Mouse (Mus musculus) left cerebral cortex, postnatal 36 days (tissue): ENCODE results near the gene B3gnt4. TPM values are rescaled to one million over a fixed set of nuclear protein-coding genes. Genes with fewer than 3 reads are reported as not detected.

ENCODE experiments used
- DNase-seq, 2 experiments: peaks; one replicate each; pipeline ENCODE4 v3.0.0; 2021 to 2022; ENCODE audit warnings: low spot score in 2 of 2, mixed read lengths in 1 of 2
- intact Hi-C: fragments of 180-260 bp; cut with DNase I; formaldehyde crosslinking; loops from one replicate; pipeline ENCODE4 v1.15.1; 2025
- microRNA-seq: library from miRNA; unstranded; fragments of <30 nt; microRNA quantifications from one replicate; pipeline ENCODE4 v1.2.0, GENCODE M21; 2022
- total RNA-seq, 2 experiments: library from RNA; stranded (reverse); gene quantifications; 2 replicates each; pipeline ENCODE4 v1.2.3; 2021

B3gnt4 gene
- total RNA-seq, 2 experiments from 2014 or later, result 0.75 to 1.1 TPM

DNA sequence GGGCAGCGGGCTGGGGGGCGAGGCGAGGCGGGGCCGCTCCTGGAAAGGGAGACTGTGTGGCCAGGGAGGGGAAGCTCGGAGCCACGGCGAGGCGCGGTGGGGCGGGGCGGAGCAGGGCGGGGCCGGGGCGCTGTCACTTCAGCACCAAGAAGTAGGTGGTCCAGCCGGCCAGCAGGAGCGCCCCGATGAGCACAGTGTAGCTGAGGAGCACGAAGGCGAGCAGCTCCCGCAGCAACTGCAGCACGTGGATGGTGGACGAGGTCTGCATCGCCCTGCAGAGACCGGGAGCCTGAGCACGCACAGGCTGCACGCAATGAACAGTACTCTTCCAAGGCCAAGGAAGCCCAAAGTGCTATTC is 14.1 kb downstream of the B3gnt4 start:
- no peak for DNase-seq
- intact Hi-C loops, result no loop called here

DNA sequence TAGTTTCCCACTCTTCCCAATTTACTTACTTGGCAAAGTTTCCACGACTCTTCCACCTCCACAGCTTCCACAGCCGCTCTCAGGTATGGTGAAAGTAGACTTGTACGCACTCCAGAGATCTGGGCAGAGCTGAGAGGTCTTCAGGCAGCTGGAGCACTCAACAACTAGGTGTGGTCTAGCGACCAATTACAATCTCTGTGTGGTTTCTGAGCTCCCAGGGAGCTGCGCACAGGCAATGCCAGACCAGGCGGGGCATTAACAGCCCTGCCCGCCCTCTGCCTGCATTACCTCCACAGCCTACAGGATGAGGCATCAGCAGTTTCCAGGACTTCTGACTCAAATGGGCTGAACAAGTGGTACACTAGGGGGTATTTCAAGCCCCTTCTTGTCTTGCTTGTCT is 15.0 kb downstream of the B3gnt4 start, which contains the start of gene Gm49027:
Gene Gm49027 (minus strand): TSS at position 208 of the 400 bp plus-strand sequence.
- no peak for DNase-seq
- intact Hi-C loops, result loop anchor here (5.0 kb wide), 1 partner anchor 87 kb away; no protein-coding TSS in a partner anchor

DNA sequence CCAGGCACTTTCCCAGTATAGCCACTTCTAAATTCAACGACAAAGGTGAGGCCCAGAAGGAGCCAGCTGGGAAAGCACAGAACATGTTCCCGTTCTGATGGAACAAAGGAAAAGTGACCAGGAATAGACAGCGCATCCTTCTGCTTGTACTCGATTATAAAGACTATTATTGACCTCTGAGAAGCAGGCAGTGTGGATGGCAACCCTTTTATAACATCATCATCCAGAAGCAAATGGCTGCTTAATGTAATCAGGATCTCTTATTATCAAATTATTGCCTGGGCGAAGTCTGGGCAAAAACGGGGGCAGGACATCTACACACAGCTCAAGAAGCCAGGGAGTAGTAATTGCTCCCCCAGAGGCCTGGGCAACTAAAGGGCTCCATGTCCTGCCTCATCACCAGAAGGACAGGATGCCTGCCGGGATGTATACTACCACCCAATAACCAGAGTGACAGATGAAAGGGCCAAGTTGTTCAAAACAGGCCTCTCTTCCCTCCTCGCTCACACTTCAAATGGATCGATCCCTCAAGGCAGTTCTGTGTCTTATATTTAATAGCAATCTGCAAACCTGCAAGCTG is 15.7 kb downstream of the B3gnt4 start:
- DNase-seq, result no peak
- intact Hi-C loops, result loop anchor here (5.0 kb wide), 1 partner anchor 86 kb away; no protein-coding TSS in a partner anchor

DNA sequence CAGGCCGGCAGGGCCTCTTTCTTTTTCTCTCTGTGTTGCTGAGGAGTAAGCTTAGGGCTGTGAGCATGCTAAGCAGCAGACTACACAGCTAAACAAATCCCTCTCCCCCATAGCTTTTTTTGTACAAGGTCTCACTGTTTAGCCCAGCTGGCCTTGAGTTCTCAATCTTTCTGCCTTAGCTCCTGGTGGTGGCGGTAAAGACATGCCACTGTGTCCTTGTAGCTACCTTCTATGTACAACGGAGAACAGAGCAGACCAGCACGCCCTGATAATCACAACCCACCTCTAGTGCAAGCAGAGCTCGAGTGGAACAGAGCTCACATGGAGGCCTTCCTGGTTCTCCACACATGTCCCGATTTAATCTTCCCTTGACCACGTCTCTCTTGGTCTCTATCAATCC is 18.4 kb downstream of the B3gnt4 start:
- intact Hi-C loops, result loop anchor here (5.0 kb wide), 1 partner anchor 84 kb away; no protein-coding TSS in a partner anchor
- no peak for DNase-seq

DNA sequence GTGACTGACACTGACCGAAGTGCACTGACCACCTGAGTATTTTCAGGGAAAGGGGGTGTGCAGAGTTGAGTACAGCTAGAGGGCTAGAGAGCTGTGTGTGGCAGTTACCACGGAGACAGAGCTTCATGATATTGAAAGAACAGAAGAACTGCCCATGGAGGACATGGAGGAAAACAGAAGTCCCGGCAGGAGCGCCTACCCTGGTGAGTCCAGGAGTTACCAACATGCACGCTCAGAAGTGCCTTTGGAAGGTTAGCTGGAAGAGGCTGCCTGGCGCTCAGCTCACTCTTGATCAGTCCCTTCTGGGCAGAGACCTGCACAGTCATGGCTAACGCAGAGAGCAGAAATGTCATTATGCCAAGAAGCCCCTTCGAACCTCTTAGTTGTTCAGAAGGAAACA is 19.8 kb downstream of the B3gnt4 start:
- intact Hi-C loops, result no loop called here

DNA sequence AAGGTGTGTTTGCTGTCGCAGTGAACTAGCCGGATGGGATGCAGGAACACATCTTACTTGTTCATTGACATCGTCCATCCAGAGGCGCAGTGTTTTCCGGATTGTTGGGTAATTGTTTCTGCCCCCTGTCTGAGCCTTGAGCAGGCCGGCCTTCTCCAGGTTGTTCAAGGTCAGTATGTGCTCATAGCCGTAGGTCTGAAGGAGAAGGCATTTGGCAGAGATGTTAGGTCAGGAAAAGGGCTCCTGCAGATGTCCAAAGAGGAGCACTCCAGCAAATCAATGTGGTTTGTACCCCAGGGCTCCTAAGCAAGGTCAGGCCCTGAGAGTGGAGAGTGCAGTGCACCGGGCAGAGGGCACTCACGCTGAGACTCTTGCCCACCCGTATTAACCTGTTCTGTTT is 23.5 kb downstream of the B3gnt4 start:
- intact Hi-C loops, result no loop called here
- no peak for DNase-seq

More for the DNA sequence above, 19.8 kb downstream of the B3gnt4 start:
- peak in 1 of 2 experiments; percentile 2 for DNase-seq

DNA sequence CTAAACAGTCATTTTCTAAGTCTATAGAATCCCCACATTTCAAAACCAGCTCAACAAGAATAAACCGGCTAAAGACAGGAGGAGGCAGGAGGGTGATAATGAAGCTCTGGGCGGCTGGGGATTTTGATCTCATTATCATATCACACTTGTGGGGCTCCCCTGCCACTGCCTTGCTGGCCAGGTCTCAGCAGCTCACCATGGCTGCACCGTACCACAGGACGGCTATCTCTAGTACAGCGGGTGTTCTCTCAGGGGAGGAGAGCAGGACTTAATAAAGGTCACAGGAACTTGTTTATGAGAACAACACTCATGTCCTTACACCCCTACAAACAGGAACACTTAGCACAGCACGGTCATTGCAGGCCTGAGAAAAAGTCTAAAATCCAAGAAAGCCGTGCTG is 45.4 kb downstream of the B3gnt4 start:
- DNase-seq, result no peak

DNA sequence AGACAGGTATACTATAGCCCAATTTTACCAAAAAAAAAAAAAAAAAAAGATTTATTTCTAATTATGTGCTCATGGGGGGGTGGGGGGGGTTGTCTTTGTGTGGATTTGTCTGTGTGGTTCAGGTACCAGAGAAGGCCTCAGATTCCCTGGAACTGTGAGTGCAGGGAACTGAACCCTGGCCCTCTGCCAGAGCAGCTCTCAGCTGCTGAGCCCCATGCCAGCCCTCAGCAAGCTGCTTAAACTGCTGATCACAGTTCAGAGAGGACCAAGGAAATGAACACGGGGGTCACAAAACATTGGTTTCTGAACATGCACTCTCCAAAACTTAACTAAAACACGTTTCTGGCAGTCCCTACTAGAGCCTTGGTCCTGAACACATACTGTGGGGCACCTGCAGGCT is 46.2 kb downstream of the B3gnt4 start:
- intact Hi-C loops, result no loop called here
- DNase-seq, result no peak

More for the DNA sequence above, 45.4 kb downstream of the B3gnt4 start:
- intact Hi-C loops, result no loop called here

DNA sequence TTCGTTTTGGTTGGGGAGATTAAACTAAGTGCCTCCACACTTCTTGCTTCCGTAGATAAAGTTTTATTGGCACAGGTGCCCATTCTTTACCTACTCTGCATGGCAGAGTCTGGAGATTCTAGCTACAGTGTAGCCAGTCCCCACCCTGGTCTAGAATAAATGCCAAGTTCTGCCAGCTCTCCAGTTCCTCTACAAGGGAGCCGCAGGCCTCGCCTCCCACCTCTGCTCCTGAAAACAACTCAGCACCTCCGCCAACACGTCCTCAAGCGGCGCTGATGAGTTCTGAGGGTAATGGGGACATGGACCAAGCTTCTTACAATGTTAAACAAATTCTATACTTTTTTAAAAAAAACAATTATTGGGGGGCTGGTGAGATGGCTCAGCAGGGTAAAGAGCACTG is 49.3 kb downstream of the B3gnt4 start:
- no peak for DNase-seq
- intact Hi-C loops, result no loop called here

DNA sequence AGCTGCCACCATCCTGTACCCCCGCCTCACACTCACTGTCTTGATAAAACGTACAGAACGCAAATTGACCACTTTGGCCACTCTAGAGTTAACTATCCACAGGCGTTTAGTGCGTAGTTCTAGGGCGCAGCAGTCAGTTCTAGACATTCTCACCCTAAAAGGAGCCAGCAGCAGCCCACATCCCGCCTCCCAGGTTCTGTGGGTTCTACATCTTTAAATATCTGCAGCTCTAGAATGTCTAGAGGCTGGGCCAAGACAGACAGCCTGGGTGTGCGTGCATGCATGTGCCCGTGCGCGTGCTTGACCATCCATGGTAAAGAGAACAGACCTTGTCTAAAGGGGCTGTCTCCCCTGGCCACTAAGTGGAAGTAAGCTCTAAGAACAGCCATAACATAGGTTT is 50.9 kb downstream of the B3gnt4 start:
- intact Hi-C loops, result no loop called here
- peak in 1 of 2 experiments; percentile 50 for DNase-seq

Small RNA genes within 50 kb of the gene (microRNA-seq; reads per million reads assigned to microRNA genes)
- 1.5 reads per million for gene Mir7647

Other genes with a start within 250 kb of the B3gnt4 start
- gene Bcl7a, start 166.6 kb upstream of the B3gnt4 start, total RNA-seq, result 10 to 100 TPM; 69.0 to 71.7 TPM
- gene Mlxip, start 115.7 kb upstream of the B3gnt4 start, total RNA-seq, result 10 to 100 TPM; 15.3 to 19.4 TPM
- under 1 TPM; 0.57 to 0.63 TPM for gene Lrrc43, start 21.2 kb upstream of the B3gnt4 start, total RNA-seq
- gene Il31, start 21.0 kb upstream of the B3gnt4 start, total RNA-seq, result not detected
- gene Diablo, start 13.7 kb downstream of the B3gnt4 start, total RNA-seq, result 10 to 100 TPM; 29.7 to 35.6 TPM
- 1 to 10 TPM; 3.0 to 7.3 TPM for gene Gm49027, start 15.0 kb downstream of the B3gnt4 start, total RNA-seq
- 100 to 1,000 TPM in 1 of 2 experiments, 10 to 100 TPM in 1; 93.9 to 101 TPM for gene Vps33a, start 62.6 kb downstream of the B3gnt4 start, total RNA-seq
- gene Clip1, start 174.2 kb downstream of the B3gnt4 start, total RNA-seq, result 100 to 1,000 TPM; 117 to 144 TPM
- 10 to 100 TPM; 39.5 to 49.0 TPM for gene Zcchc8, start 210.6 kb downstream of the B3gnt4 start, total RNA-seq
- 10 to 100 TPM; 69.7 to 86.1 TPM for gene Rsrc2, start 239.0 kb downstream of the B3gnt4 start, total RNA-seq
- gene Kntc1, start 239.3 kb downstream of the B3gnt4 start, total RNA-seq, result 1 to 10 TPM in 1 of 2 experiments, under 1 TPM in 1; 0.84 to 1.2 TPM